Mouse (Mus musculus) heart, postnatal 0 days (tissue): ENCODE results near the gene Pde4a. TPM values are rescaled to one million over a fixed set of nuclear protein-coding genes. Genes with fewer than 3 reads are reported as not detected.

Experiments used
- ATAC-seq: fragments of 200-750 bp; cut with Nextera tagmentation; 2 replicates; pipeline ENCODE4 v1.8.0; 2017; ENCODE audit warnings: low read depth, moderate number of reproducible peaks, moderate library complexity; ENCODE audit not compliant: insufficient read depth
- DNase-seq: peaks from one replicate; pipeline ENCODE4 v3.0.0-alpha.2; 2016; ENCODE audit warnings: low spot score
- H3K27ac ChIP-seq: fragments of 300-500 bp; sonication (generic); 2 replicates; pipeline ENCODE4 v1.5.1; 2014; ENCODE audit warnings: low read depth, mild to moderate bottlenecking
- H3K27me3 ChIP-seq: fragments of 300-500 bp; sonication (generic); 2 replicates; pipeline ENCODE4 v1.6.1; 2014; ENCODE audit warnings: low read length, mixed read lengths; ENCODE audit not compliant: control insufficient read depth, insufficient read depth
- H3K36me3 ChIP-seq: fragments of 300-500 bp; sonication (generic); replicated peaks from 2 replicates; pipeline ENCODE4 v1.6.1; 2014; ENCODE audit warnings: low read length, mixed read lengths; ENCODE audit not compliant: control insufficient read depth, insufficient read depth
- H3K4me1 ChIP-seq: fragments of 300-500 bp; sonication (generic); 2 replicates; pipeline ENCODE4 v1.6.1; 2014; ENCODE audit warnings: antibody characterized with exemption; ENCODE audit not compliant: control insufficient read depth, insufficient read depth
- H3K4me2 ChIP-seq: fragments of 300-500 bp; sonication (generic); 2 replicates; pipeline ENCODE4 v1.6.1; 2014; ENCODE audit warnings: low read depth, mild to moderate bottlenecking, low read length, moderate library complexity
- H3K4me3 ChIP-seq: fragments of 300-500 bp; sonication (generic); 2 replicates; pipeline ENCODE4 v1.5.1; 2014; ENCODE audit warnings: low read depth, low read length
- H3K9ac ChIP-seq: fragments of 300-500 bp; sonication (generic); replicated peaks from 2 replicates; pipeline ENCODE4 v1.6.1; 2014; ENCODE audit warnings: low read depth, low read length, mixed read lengths
- H3K9me3 ChIP-seq: fragments of 300-500 bp; sonication (generic); replicated peaks from 2 replicates; pipeline ENCODE4 v1.6.1; 2016; ENCODE audit warnings: low read length; ENCODE audit not compliant: control insufficient read depth
- CTCF ChIP-seq: IDR thresholded peaks from 2 replicates; pipeline ENCODE4 v1.5.1; 2016; ENCODE audit warnings: antibody characterized with exemption, control low read depth, low read depth
- EP300 ChIP-seq: IDR thresholded peaks from 2 replicates; pipeline ENCODE4 v1.6.1; 2016; ENCODE audit warnings: antibody characterized with exemption, low read depth
- WGBS: fragments of 180-500 bp; shearing (Covaris S2); extraction: QIAGEN DNeasy Blood & Tissue Kit; methylation state at CpG from one replicate; pipeline ENCODE4 v1.1.7; 2014; 5-methylcytosine and 5-hydroxymethylcytosine counted together
- polyA plus RNA-seq: library from polyadenylated mRNA; unstranded; fragments of >200 nt; fragmentation: Nextera tagmentation; extraction: Ambion mirVana; gene quantifications from 2 replicates; pipeline ENCODE4 v1.2.1, GENCODE M21; 2015
- total RNA-seq: library from RNA; depleted of rRNA; stranded (reverse); fragments of >200 nt; gene quantifications from 2 replicates; pipeline ENCODE4 v1.2.3, GENCODE M21; 2014; ENCODE audit warnings: low replicate concordance

Gene Pde4a
- total and polyA plus RNA-seq, 2 experiments from 2014 or later: 14.6 to 17.5 TPM

- H3K36me3 ChIP-seq: no peaks in the 10 kb centered on the region
- ATAC-seq (no peak), DNase-seq (no peak)
- no peak overlapping the region for H3K9ac ChIP-seq
- no peaks in the 10 kb centered on the region for H3K9me3 ChIP-seq
- 0 out of 2 replicates have a peak overlapping the region, but pooled peaks have one; percentile 8 for H3K27ac ChIP-seq
- H3K4me1 ChIP-seq: peaks cover 20% of the 10 kb centered on the region
- H3K27me3 ChIP-seq: peaks cover 47% of the 10 kb centered on the region
- 20% methylated on average over 3 of the region's 3 CpGs for WGBS
- peak overlapping the region; percentile 53 for H3K4me3 ChIP-seq
- peak overlapping the region; percentile 79 for H3K4me2 ChIP-seq
- TF ChIP-seq CTCF (no peak), EP300 (no peak)
Measured at GRCm38 (mm10) chr9:21166516-21166915, 1.0 kb downstream of the Pde4a start.

GRCm38 (mm10) chr9:21167140-21168097 is 1.9 kb downstream of the Pde4a start:
- DNase-seq: peak; percentile 46
- 46% methylated on average over 10 of the region's 10 CpGs for whole genome bisulfite sequencing
- peak overlapping the region; percentile 39 for H3K4me3 ChIP-seq

GRCm38 (mm10) chr9:21168161-21169123 is 2.9 kb downstream of the Pde4a start:
- peak overlapping the region; percentile 87 for H3K27ac ChIP-seq
- H3K36me3 ChIP-seq: no peaks in the 10 kb centered on the region
- H3K4me2 ChIP-seq: peak overlapping the region; percentile 79
- H3K9me3 ChIP-seq: no peaks in the 10 kb centered on the region
- peak overlapping the region; percentile 39 for H3K4me3 ChIP-seq
- peak; percentile 81 for ATAC-seq
- WGBS: 2% methylated on average over 30 of the region's 30 CpGs
- peaks cover 20% of the 10 kb centered on the region for H3K4me1 ChIP-seq
- H3K9ac ChIP-seq: peak overlapping the region; percentile 40
- H3K27me3 ChIP-seq: peaks cover 34% of the 10 kb centered on the region
- peak; percentile 63 for TF ChIP-seq EP300
- peak; percentile 88 for TF ChIP-seq CTCF
- DNase-seq: peak; percentile 84

More at GRCm38 (mm10) chr9:21167140-21168097, 1.9 kb downstream of the Pde4a start:
- peak overlapping the region; percentile 79 for H3K4me2 ChIP-seq
- peak overlapping the region; percentile 40 for H3K9ac ChIP-seq
- H3K9me3 ChIP-seq: no peaks in the 10 kb centered on the region
- peaks cover 42% of the 10 kb centered on the region for H3K27me3 ChIP-seq
- peaks cover 20% of the 10 kb centered on the region for H3K4me1 ChIP-seq
- TF ChIP-seq EP300 (no peak), CTCF (peak; percentile 6; the same call in 1 of the 2 replicates)
- peak overlapping the region; percentile 87 for H3K27ac ChIP-seq
- H3K36me3 ChIP-seq: no peaks in the 10 kb centered on the region
- no peak for ATAC-seq

- TF ChIP-seq CTCF (no peak), EP300 (no peak)
- Histone ChIP-seq H3K4me3 (no peak overlapping the region), H3K4me2 (no peak overlapping the region), H3K36me3 (no peaks in the 10 kb centered on the region), H3K27me3 (peaks cover 27% of the 10 kb centered on the region), H3K27ac (peak overlapping the region; percentile 87), H3K4me1 (peaks cover 20% of the 10 kb centered on the region), H3K9me3 (no peaks in the 10 kb centered on the region), H3K9ac (no peak overlapping the region)
- ATAC-seq: no peak
- WGBS: 22% methylated on average over 1 of the region's 1 CpGs
- DNase-seq: no peak
Measured at GRCm38 (mm10) chr9:21169157-21169556, 3.6 kb downstream of the Pde4a start.

GRCm38 (mm10) chr9:21172364-21172763 is 6.8 kb downstream of the Pde4a start:
- H3K27me3 ChIP-seq: no peaks in the 10 kb centered on the region
- H3K27ac ChIP-seq: no peak overlapping the region
- no peak for ATAC-seq
- TF ChIP-seq EP300: no peak
- no peak for TF ChIP-seq CTCF
- 0 out of 2 replicates have a peak, but pooled peaks cover under 1% of the 10 kb centered on the region for H3K4me1 ChIP-seq
- no peaks in the 10 kb centered on the region for H3K36me3 ChIP-seq
- H3K9me3 ChIP-seq: no peaks in the 10 kb centered on the region
- WGBS: 55% methylated on average over 6 of the region's 6 CpGs
- DNase-seq: no peak
- H3K4me3 ChIP-seq: no peak overlapping the region
- no peak overlapping the region for H3K4me2 ChIP-seq
- no peak overlapping the region for H3K9ac ChIP-seq
